In genomic region chr8:26300246-26300645, GRCm38 (mm10) we compare ENCODE assay signal across 18 mouse cellular contexts.
A peak's percentile ranks its signal among the peaks of the same experiment; 100 is the strongest.
DNase-seq lines count a peak whose midpoint lies in the region; ATAC-seq lines count a peak whose summit lies in the region.
"Had no signal": no experiment of that assay in that cellular context is flagged by ENCODE, and none has a peak within 500 bp of the region (broad histone marks: within the 10 kb centered on the region; RNA-seq: fewer than 3 reads in every experiment).

No protein-coding gene starts in this region.

- no peak overlapping the region for H3K9ac ChIP-seq in forebrain, embryonic 14.5 days (ENCODE audit: low read length)
- no peak overlapping the region for H3K9ac ChIP-seq in forebrain, embryonic 16.5 days (replicated peaks; ENCODE audit: low read depth, low read length)
- H3K9ac ChIP-seq: embryonic facial prominence, embryonic 12.5 days; hindbrain, embryonic 12.5 days; limb, embryonic 13.5 days had no signal

- no peaks in the 10 kb centered on the region for H3K27me3 ChIP-seq in forebrain, embryonic 14.5 days (replicated peaks; ENCODE audit: control insufficient read depth, insufficient read depth, low read length)
- H3K27me3 ChIP-seq in forebrain, embryonic 16.5 days (replicated peaks; ENCODE audit: control insufficient read depth, insufficient read depth, low read length) = no peaks in the 10 kb centered on the region
- H3K27me3 ChIP-seq: embryonic facial prominence, embryonic 12.5 days; hindbrain, embryonic 12.5 days had no signal

- no peak overlapping the region for H3K4me3 ChIP-seq in forebrain, embryonic 14.5 days (ENCODE audit: low read depth, low read length)
- H3K4me3 ChIP-seq in forebrain, embryonic 16.5 days (replicated peaks; ENCODE audit: low read length) = no peak overlapping the region
- H3K4me3 ChIP-seq: embryonic facial prominence, embryonic 12.5 days; heart, adult 2 months; hindbrain, embryonic 12.5 days; limb, embryonic 13.5 days had no signal

- DNase-seq in forebrain, embryonic 14.5 days (ENCODE audit: low spot score) = peak; percentile 19
- peak; percentile 23 for DNase-seq in kidney, adult 18-20 months
- DNase-seq in kidney, postnatal 14 days = peak; percentile 60
- peak; percentile 54 for DNase-seq in retina, embryonic 14.5 days (ENCODE audit: low spot score)
- no peak for DNase-seq in lung, postnatal 10 days
- DNase-seq in lung, adult 18-20 months = no peak
- DNase-seq: cerebellum, postnatal 36 days; gastrocnemius, postnatal 14 days; heart, adult 2 months; layer of hippocampus, adult 9-11 months; right cerebral cortex, postnatal 14 days had no signal

- peaks cover 12% of the 10 kb centered on the region for H3K4me1 ChIP-seq in forebrain, embryonic 14.5 days (ENCODE audit: control insufficient read depth, insufficient read depth, low read length)
- H3K4me1 ChIP-seq in forebrain, embryonic 16.5 days (replicated peaks; ENCODE audit: control insufficient read depth, insufficient read depth, low read length) = peaks cover 13% of the 10 kb centered on the region

- no peak for ATAC-seq in forebrain, embryonic 14.5 days
- ATAC-seq in forebrain, embryonic 16.5 days = no peak
- ATAC-seq in frontal cortex, adult (ENCODE audit: low TSS enrichment) = no peak
- ATAC-seq: inflammation-experienced regulatory T-cells, adult 6 months; lung, postnatal 0 days had no signal

- WGBS in forebrain, embryonic 14.5 days = 25% methylated on average over 6 of the region's 6 CpGs
- WGBS in forebrain, embryonic 16.5 days = 27% methylated on average over 6 of the region's 6 CpGs

- no peak overlapping the region for H3K27ac ChIP-seq in forebrain, embryonic 14.5 days (ENCODE audit: low read depth, low read length)
- no peak overlapping the region for H3K27ac ChIP-seq in forebrain, embryonic 16.5 days (ENCODE audit: low read length)
- H3K27ac ChIP-seq: embryonic facial prominence, embryonic 12.5 days; heart, adult 2 months; hindbrain, embryonic 12.5 days; limb, embryonic 13.5 days had no signal

- H3K9me3 ChIP-seq in forebrain, embryonic 14.5 days (replicated peaks; ENCODE audit: control insufficient read depth, low read length) = no peaks in the 10 kb centered on the region
- no peaks in the 10 kb centered on the region for H3K9me3 ChIP-seq in forebrain, embryonic 16.5 days (ENCODE audit: control insufficient read depth, low read length)
- H3K9me3 ChIP-seq: embryonic facial prominence, embryonic 12.5 days; hindbrain, embryonic 12.5 days; limb, embryonic 13.5 days had no signal

- no peak overlapping the region for H3K4me2 ChIP-seq in forebrain, embryonic 14.5 days (ENCODE audit: low read length)
- no peak overlapping the region for H3K4me2 ChIP-seq in forebrain, embryonic 16.5 days (ENCODE audit: low read length)
- H3K4me2 ChIP-seq: embryonic facial prominence, embryonic 12.5 days; hindbrain, embryonic 12.5 days; limb, embryonic 13.5 days had no signal

- no peaks in the 10 kb centered on the region for H3K36me3 ChIP-seq in forebrain, embryonic 14.5 days (ENCODE audit: control insufficient read depth, insufficient read depth, low read length)
- no peaks in the 10 kb centered on the region for H3K36me3 ChIP-seq in forebrain, embryonic 16.5 days (ENCODE audit: control insufficient read depth, insufficient read depth)
- H3K36me3 ChIP-seq: embryonic facial prominence, embryonic 12.5 days; hindbrain, embryonic 12.5 days; limb, embryonic 13.5 days had no signal

Comparison
In these comparisons a context has a peak if more than half of its experiments do, and no peak if none do; other contexts are left out.
1. DNase-seq: peak in forebrain, embryonic 14.5 days (single experiment), kidney, adult 18-20 months (single experiment), kidney, postnatal 14 days (single experiment) and retina, embryonic 14.5 days (single experiment); none in lung, postnatal 10 days (single experiment) and lung, adult 18-20 months (0 of 2).